Mouse (Mus musculus) monocyte, adult 59 days (primary cell): Measurements from ENCODE around the gene Pgbd1. TPM values are rescaled to one million over a fixed set of nuclear protein-coding genes. Genes with fewer than 3 reads are reported as not detected.

Source experiments
- total RNA-seq, 2 experiments: library from RNA; stranded (reverse); gene quantifications; one replicate each; pipeline ENCODE4 v1.2.4; 2023

The Pgbd1 gene
- not detected for total RNA-seq

DNA sequence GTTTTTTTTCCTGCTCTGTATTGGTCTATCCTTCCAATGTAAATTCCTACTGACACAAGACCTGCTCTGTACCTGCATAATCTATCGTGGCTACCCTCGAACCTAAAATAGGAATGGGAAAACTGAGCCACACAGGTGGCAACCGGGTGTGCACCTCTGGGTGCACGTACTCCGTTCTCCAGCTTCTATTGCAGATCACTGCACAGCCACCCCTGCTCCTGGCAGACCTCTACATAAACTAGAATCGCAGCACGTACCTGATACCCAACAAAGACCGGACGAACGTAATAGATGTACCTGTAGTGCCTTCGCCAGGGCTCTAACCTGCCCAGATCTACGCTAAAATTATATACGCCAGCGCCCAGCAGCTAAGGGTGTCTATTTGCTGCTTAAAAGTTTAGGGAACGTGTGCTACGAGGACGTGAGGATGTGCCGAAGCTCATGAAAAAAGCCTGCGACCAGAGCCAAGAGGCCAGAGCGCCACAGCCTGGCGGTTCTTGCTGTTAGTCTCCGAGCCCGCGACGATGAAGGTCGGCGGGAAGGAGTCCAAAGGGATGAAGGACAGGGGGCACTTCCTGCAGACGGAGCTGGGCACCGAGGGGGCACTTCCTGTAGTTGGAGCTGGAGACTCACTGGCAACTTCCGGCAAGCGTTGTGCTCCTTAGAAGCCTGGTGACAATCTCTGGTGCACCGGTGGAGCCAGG, at the start of gene Pgbd1:
Gene Pgbd1, minus strand, starts transcription at position 556 of the 704 bp plus-strand sequence.

DNA sequence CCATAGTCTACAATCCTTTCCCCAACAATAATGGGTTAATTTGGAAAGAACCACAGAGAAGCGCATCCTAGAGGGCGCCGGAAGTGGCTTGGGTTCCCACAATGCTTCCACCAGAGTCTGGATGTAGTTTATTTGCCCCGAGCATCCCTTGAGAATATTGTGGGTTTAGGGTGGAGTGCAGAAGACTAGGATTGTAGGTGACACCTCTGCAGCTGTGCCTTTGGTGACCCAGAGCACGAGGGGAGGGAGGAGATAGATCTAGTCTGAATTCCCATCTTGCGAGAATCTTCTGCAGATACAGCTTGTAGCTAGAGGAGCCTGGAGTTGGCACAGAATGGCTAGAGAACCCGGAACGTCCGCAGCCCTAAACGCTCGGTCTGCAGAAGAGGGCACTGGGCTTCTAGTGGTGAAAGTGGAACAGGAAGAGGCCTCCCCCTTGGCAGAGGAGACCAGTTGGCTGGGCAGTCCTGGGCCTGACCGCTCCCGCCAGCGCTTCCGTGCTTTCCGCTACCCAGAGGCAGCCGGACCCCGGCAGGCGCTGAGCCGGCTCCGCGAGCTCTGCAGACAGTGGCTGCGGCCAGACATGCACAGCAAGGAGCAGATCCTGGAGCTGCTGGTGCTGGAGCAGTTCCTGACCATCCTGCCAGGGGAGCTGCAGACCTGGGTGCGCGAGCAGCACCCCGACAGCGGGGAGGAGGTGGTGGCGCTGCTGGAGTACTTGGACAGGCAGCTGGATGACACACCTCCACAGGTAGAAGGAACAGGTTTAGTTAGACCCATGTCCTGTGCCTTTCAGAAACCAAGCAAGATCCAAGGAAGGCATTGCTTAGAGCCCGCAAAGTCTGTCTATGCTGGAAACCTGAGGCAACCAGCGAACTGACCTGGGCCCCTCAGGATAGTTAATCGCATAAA, 38.2 kb upstream of the Pgbd1 start, which contains the start of the genes Zkscan4 and Gm10065:
Gene Zkscan4, plus strand, starts transcription at position 149 of the 912 bp plus-strand sequence.
Gene Gm10065, minus strand, starts transcription at position 683 of the 912 bp plus-strand sequence.

DNA sequence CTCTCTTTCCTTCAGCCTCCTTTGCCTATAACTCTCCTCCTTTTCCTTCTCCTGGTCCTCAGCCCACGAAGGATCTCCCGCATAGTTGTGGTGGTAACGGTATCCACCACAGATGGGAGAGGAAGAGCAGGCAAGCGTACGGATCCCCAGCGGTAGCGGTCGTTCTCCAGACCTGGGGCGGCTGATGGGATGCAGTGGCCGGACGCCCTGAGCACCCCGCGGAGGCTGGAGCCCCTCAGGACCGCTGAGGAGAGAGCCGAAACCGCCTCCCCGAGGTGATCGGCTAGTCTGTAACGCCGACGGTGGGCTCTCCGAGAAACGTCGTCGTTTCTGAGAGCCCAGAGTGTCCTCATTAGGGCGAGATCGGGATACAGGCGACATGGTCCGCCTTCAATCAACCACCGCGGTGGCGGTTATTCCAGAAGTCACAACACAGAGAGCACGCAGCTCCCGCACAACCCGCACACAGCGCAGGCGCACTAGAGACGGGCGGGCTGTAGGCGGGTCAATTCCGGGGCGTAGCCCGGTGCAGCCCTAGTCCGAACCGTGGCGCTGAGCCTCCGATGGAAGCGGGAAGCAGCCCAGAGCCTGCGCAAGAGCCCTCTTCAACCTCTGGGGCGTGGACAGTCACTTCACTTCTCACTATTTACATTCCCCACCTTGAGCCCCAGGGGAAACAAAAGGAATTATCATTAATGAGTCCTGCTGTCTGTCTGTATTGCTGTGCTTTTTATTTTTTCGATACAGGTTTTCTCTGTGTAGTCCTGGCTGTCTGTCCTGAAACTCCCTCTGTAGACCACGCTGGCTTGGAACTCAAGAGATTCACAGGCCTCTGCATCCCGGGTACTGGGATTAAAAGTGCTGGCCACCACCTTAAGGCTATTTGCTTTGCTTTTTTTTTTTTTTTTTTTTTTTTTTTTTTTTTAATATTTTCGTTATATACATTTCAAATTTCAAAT, 27.5 kb upstream of the Pgbd1 start, which contains the start of gene Nkapl:
Gene Nkapl, minus strand, starts transcription at position 449 of the 959 bp plus-strand sequence.

DNA sequence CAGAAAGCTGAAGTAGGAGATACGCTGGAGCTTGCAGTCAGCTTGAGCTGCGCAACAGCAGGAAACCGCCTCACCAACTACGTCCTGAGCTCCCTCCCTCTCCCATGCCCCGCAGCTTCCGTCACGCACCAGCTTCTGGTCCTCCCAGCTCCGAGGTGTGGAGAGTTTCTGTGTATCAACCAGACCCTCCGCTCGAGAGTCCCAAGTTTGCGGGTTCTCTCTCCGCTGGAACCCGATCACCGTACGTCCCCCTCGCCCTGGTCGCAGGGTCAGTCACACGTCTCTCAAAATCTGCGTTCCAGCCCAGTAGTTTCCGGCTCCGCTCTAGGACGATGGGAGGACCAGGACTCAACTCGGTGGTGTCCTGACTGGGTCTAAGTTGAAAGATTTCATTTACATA, 12.6 kb upstream of the Pgbd1 start, which contains the start of gene Zscan26:
Gene Zscan26, minus strand, starts transcription at position 282 of the 400 bp plus-strand sequence.

DNA sequence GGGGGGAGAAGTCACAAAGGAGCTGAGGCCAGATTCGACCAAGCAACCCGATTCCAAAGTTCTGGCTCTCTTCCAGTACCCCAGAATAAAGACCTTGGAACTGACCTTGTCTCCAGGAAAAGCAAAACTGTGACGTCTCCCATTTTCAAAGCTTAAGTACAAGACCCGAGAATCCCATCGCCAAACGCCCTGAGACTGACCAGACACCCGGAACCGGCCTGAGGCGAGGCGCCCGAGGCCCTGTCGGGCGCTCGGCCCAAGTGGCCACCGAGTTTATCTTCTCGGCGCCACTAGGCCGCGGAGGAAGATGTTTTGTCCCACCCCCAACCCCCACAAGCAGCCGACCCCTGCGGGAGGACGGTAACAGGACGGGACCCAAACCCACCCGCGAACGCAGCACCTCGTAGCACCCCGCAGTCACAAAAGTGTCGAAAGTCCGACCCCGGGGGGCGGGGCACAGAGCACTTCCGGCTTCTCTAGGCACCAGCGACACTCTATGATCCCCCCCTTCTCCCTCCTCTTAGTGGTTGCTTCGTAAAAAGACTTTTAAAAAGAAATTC, 38.5 kb downstream of the Pgbd1 start, which contains the start of gene Zkscan3:
Gene Zkscan3, minus strand, starts transcription at position 469 of the 560 bp plus-strand sequence.

Other genes starting within 250 kb of the Pgbd1 start
- gene Gpx5, start 148.3 kb downstream of the Pgbd1 start, total RNA-seq, result not detected
- not detected for gene Gpx6, start 128.9 kb downstream of the Pgbd1 start, total RNA-seq
- not detected for gene Olfr1367, start 94.1 kb downstream of the Pgbd1 start, total RNA-seq
- gene Zscan12, start 78.2 kb downstream of the Pgbd1 start, total RNA-seq, result 1 to 10 TPM; 3.6 to 4.8 TPM
- 10 to 100 TPM; 38.4 to 40.3 TPM for gene Zkscan3, start 38.3 kb downstream of the Pgbd1 start, total RNA-seq
- gene Zscan26, start 12.7 kb upstream of the Pgbd1 start, total RNA-seq, result 10 to 100 TPM; 39.7 to 41.9 TPM
- under 1 TPM; 0.45 to 0.61 TPM for gene Nkapl, start 27.5 kb upstream of the Pgbd1 start, total RNA-seq
- gene Zkscan4, start 37.8 kb upstream of the Pgbd1 start, total RNA-seq, result 1 to 10 TPM in 1 of 2 experiments, under 1 TPM in 1; 0.21 to 1.3 TPM
- not detected for gene Gm10065, start 38.4 kb upstream of the Pgbd1 start, total RNA-seq
- gene AK157302, start 54.2 kb upstream of the Pgbd1 start, total RNA-seq, result 1 to 10 TPM; 3.2 to 4.5 TPM
- gene Gm11273, start 60.4 kb upstream of the Pgbd1 start, total RNA-seq, result 10 to 100 TPM; 13.1 to 17.2 TPM
- gene Zkscan8, start 90.1 kb upstream of the Pgbd1 start, total RNA-seq, result 1 to 10 TPM; 4.9 to 5.6 TPM
- gene Olfr1366, start 101.8 kb upstream of the Pgbd1 start, total RNA-seq, result not detected
- not detected for gene Olfr1535, start 118.8 kb upstream of the Pgbd1 start, total RNA-seq
- not detected for gene Olfr1364, start 140.7 kb upstream of the Pgbd1 start, total RNA-seq
- gene Olfr1362, start 173.0 kb upstream of the Pgbd1 start, total RNA-seq, result not detected
- gene Olfr11, start 201.5 kb upstream of the Pgbd1 start, total RNA-seq, result not detected
- gene Olfr1361, start 222.3 kb upstream of the Pgbd1 start, total RNA-seq, result not detected
- gene Olfr1360, start 236.3 kb upstream of the Pgbd1 start, total RNA-seq, result not detected